9 mouse cellular contexts compared by ENCODE assay signal in the genomic region with DNA sequence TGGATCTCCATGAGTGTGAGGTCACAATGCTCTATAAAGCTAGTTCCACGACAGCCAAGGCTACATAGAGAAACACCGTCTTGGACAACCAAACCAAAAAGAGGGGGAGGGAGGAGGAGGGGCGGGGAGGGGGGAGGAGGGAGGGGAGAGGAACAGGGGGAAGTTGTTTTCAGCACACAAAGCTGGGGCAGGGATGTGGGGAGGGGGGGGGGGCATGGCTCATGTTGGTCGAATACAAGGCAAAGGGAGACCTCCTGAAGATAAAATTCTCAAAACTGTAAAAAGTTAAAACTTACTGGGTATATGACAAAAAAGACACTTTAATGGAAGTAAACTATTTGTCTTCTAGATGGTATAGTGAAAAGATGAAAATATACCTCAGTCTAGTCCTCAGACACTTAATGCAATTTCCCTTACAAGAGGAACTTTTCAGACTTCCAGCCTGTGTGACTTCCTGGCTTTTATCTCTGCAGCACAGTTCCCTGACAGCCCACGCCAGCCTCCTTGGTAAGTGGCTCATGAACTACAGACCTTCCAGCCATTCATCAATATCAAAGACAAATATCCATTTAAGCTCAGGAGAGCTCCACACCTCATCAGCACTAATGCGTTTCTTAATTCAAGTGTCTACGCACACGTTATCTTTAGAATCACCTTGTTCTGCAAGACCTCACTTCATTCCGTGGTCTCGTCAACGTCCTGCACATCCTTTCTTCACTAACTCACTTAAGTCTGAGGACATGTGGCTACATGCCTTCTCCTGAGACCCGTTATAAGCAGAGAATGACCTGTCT. TPM values are rescaled to one million over a fixed set of nuclear protein-coding genes. Genes with fewer than 3 reads are reported as not detected.
DNase-seq lines count a peak whose midpoint lies in the region; ATAC-seq and TF ChIP-seq lines count a peak whose summit lies in the region.
"Had no signal": no experiment of that assay in that cellular context is flagged by ENCODE, and none has a peak within 500 bp of the region (broad histone marks: within the 10 kb centered on the region; RNA-seq: fewer than 3 reads in every experiment).

No protein-coding gene starts in this region.

- no peak for TF ChIP-seq POLR2A in testis, adult 2 months (IDR thresholded peaks at IDR 0.05; ENCODE audit: control insufficient read depth, low read depth, low read length)

- no peak for TF ChIP-seq CTCF in forebrain, postnatal 0 days (IDR thresholded peaks at IDR 0.05; ENCODE audit: low read depth)
- no peak for TF ChIP-seq CTCF in testis, adult 2 months (IDR thresholded peaks at IDR 0.05; ENCODE audit: control insufficient read depth, insufficient read depth, insufficient replicate concordance, low read depth, low read length)

- no peak for ATAC-seq in forebrain, postnatal 0 days
- no peak for ATAC-seq in forebrain, embryonic 16.5 days
- ATAC-seq in heart, embryonic 16.5 days (replicated peaks; ENCODE audit: extremely low read depth, insufficient read depth, low FRiP score): no peak

- H3K4me2 ChIP-seq in forebrain, postnatal 0 days (ENCODE audit: low read depth): peak overlapping the region; percentile 84; the same call in 1 of the 2 replicates
- no peak overlapping the region for H3K4me2 ChIP-seq in forebrain, embryonic 16.5 days (ENCODE audit: low read length)
- peak overlapping the region; percentile 86 for H3K4me2 ChIP-seq in heart, embryonic 16.5 days (ENCODE audit: low read depth, low read length)

- WGBS in forebrain, postnatal 0 days: 68% methylated on average over 11 of the region's 12 CpGs
- WGBS in forebrain, embryonic 16.5 days: 72% methylated on average over 11 of the region's 12 CpGs
- WGBS in heart, embryonic 16.5 days: 40% methylated on average over 12 of the region's 12 CpGs

- H3K27me3 ChIP-seq in forebrain, postnatal 0 days (ENCODE audit: insufficient read depth, low read length): no peaks in the 10 kb centered on the region
- 0 out of 2 replicates have a peak, but pooled peaks cover 2% of the 10 kb centered on the region for H3K27me3 ChIP-seq in forebrain, embryonic 16.5 days (replicated peaks; ENCODE audit: control insufficient read depth, insufficient read depth, low read length)
- H3K27me3 ChIP-seq in testis, adult 2 months (ENCODE audit: control insufficient read depth, insufficient read depth, low read length): no peaks in the 10 kb centered on the region
- H3K27me3 ChIP-seq in heart, embryonic 16.5 days (ENCODE audit: control insufficient read depth, insufficient read depth, low read length): no peaks in the 10 kb centered on the region
- no peaks in the 10 kb centered on the region for H3K27me3 ChIP-seq in megakaryocyte, embryonic 14.5 days (replicated peaks)
- H3K27me3 ChIP-seq: Patski had no signal

- no peaks in the 10 kb centered on the region for H3K9me3 ChIP-seq in forebrain, postnatal 0 days (ENCODE audit: low read length)
- H3K9me3 ChIP-seq in forebrain, embryonic 16.5 days (ENCODE audit: control insufficient read depth, low read length): no peaks in the 10 kb centered on the region
- H3K9me3 ChIP-seq in heart, embryonic 16.5 days (replicated peaks; ENCODE audit: control insufficient read depth, low read length): no peaks in the 10 kb centered on the region
- H3K9me3 ChIP-seq in megakaryocyte, embryonic 14.5 days: no peaks in the 10 kb centered on the region

- H3K4me3 ChIP-seq in forebrain, postnatal 0 days (ENCODE audit: low read depth, low read length): 0 out of 2 replicates have a peak overlapping the region, but pooled peaks have one; percentile 57
- H3K4me3 ChIP-seq in forebrain, embryonic 16.5 days (replicated peaks; ENCODE audit: low read length): no peak overlapping the region
- H3K4me3 ChIP-seq in testis, adult 2 months (ENCODE audit: control insufficient read depth, low read depth, low read length): peak overlapping the region; percentile 67
- H3K4me3 ChIP-seq in heart, embryonic 16.5 days (ENCODE audit: low read length): peak overlapping the region; percentile 80
- peak overlapping the region; percentile 91 for H3K4me3 ChIP-seq in megakaryocyte, embryonic 14.5 days (replicated peaks)

- H3K27ac ChIP-seq in forebrain, postnatal 0 days (ENCODE audit: low read depth, low read length): no peak overlapping the region
- H3K27ac ChIP-seq in forebrain, embryonic 16.5 days (ENCODE audit: low read length): no peak overlapping the region
- H3K27ac ChIP-seq in testis, adult 2 months (ENCODE audit: control insufficient read depth, insufficient read depth, low read depth, low read length): no peak overlapping the region
- peak overlapping the region; percentile 33; the same call in 1 of the 2 replicates for H3K27ac ChIP-seq in heart, embryonic 16.5 days (ENCODE audit: low read length)

- DNase-seq in forebrain, postnatal 0 days: no peak
- no peak for DNase-seq in testis, postnatal 10 days (ENCODE audit: low spot score)
- DNase-seq in right cerebral cortex, postnatal 36 days (ENCODE audit: low spot score in 2 of 2): no peak
- DNase-seq in gastrocnemius, postnatal 25 days: no peak

- H3K4me1 ChIP-seq in forebrain, postnatal 0 days (ENCODE audit: insufficient read depth): no peaks in the 10 kb centered on the region
- peaks cover 3% of the 10 kb centered on the region; the same call in 1 of the 2 replicates for H3K4me1 ChIP-seq in forebrain, embryonic 16.5 days (replicated peaks; ENCODE audit: control insufficient read depth, insufficient read depth, low read length)
- H3K4me1 ChIP-seq in testis, adult 2 months (ENCODE audit: control insufficient read depth, insufficient read depth, low read length): peaks cover 5% of the 10 kb centered on the region
- peaks cover 10% of the 10 kb centered on the region for H3K4me1 ChIP-seq in heart, embryonic 16.5 days (ENCODE audit: control insufficient read depth, insufficient read depth, low read length)
- peaks cover 57% of the 10 kb centered on the region for H3K4me1 ChIP-seq in megakaryocyte, embryonic 14.5 days

- H3K9ac ChIP-seq in forebrain, postnatal 0 days: no peak overlapping the region
- H3K9ac ChIP-seq in forebrain, embryonic 16.5 days (replicated peaks; ENCODE audit: low read depth, low read length): no peak overlapping the region
- H3K9ac ChIP-seq in heart, embryonic 16.5 days (ENCODE audit: low read length): peak overlapping the region; percentile 32; the same call in 1 of the 2 replicates

- no peaks in the 10 kb centered on the region for H3K36me3 ChIP-seq in forebrain, postnatal 0 days (ENCODE audit: insufficient read depth)
- H3K36me3 ChIP-seq in forebrain, embryonic 16.5 days (ENCODE audit: control insufficient read depth, insufficient read depth): no peaks in the 10 kb centered on the region
- H3K36me3 ChIP-seq in testis, adult 2 months (ENCODE audit: control insufficient read depth, insufficient read depth, low read length): no peaks in the 10 kb centered on the region
- peaks cover 7% of the 10 kb centered on the region for H3K36me3 ChIP-seq in heart, embryonic 16.5 days (ENCODE audit: control insufficient read depth, insufficient read depth)
- peaks cover 43% of the 10 kb centered on the region for H3K36me3 ChIP-seq in megakaryocyte, embryonic 14.5 days (replicated peaks; ENCODE audit: low read length)

RNA-seq across cellular contexts. Expression of a gene that starts 1.4 kb away (rescaled TPM):
- 13.7 and 14.4 TPM in 2 replicates for total RNA-seq in forebrain, postnatal 0 days (2014; rRNA removed)
- 13.8 and 15.0 TPM in 2 replicates for polyA plus RNA-seq in forebrain, postnatal 0 days (2015; fragmentation: Nextera tagmentation; extraction: Ambion mirVana)
- polyA plus RNA-seq in forebrain, embryonic 16.5 days (2015; fragmentation: Nextera tagmentation; extraction: Ambion mirVana): 6.1 and 6.8 TPM in 2 replicates
- polyA plus RNA-seq in testis, adult 2 months (2012; rRNA removed): 14.3 and 23.2 TPM in 2 replicates
- 15.0 and 18.5 TPM in 2 replicates for polyA plus RNA-seq in heart, embryonic 16.5 days (2015; fragmentation: Nextera tagmentation; extraction: Ambion mirVana)
- 2.2 and 7.5 TPM in 2 replicates for polyA plus RNA-seq in megakaryocyte, embryonic 14.5 days (2012; ENCODE audit: insufficient read depth, low replicate concordance)
- 1 to 10 TPM; 1.4 to 1.8 TPM for total RNA-seq in gastrocnemius, postnatal 25 days (2021)

RNA-seq across cellular contexts. Expression of a gene that starts 39.8 kb away (rescaled TPM):
- total RNA-seq in forebrain, postnatal 0 days (2014; rRNA removed): 2.7 and 3.0 TPM in 2 replicates
- 7.3 TPM in 2 replicates for polyA plus RNA-seq in forebrain, postnatal 0 days (2015; fragmentation: Nextera tagmentation; extraction: Ambion mirVana)
- 4.9 and 7.2 TPM in 2 replicates for polyA plus RNA-seq in forebrain, embryonic 16.5 days (2015; fragmentation: Nextera tagmentation; extraction: Ambion mirVana)
- polyA plus RNA-seq in testis, adult 2 months (2012; rRNA removed): 0.85 and 1.1 TPM in 2 replicates
- 19.9 and 21.9 TPM in 2 replicates for polyA plus RNA-seq in heart, embryonic 16.5 days (2015; fragmentation: Nextera tagmentation; extraction: Ambion mirVana)
- polyA plus RNA-seq in megakaryocyte, embryonic 14.5 days (2012; ENCODE audit: insufficient read depth, low replicate concordance): 1.4 TPM in 1 of 2 replicates, not detected in the other
- 1 to 10 TPM; 2.4 to 3.6 TPM for total RNA-seq in gastrocnemius, postnatal 25 days (2021)
